Mouse (Mus musculus): ENCODE data around the gene Gm10447. TPM values are rescaled to one million over a fixed set of nuclear protein-coding genes. Genes with fewer than 3 reads are reported as not detected.

The Gm10447 gene
- polyA plus RNA-seq, 1 experiment, result 0.10 TPM

DNA sequence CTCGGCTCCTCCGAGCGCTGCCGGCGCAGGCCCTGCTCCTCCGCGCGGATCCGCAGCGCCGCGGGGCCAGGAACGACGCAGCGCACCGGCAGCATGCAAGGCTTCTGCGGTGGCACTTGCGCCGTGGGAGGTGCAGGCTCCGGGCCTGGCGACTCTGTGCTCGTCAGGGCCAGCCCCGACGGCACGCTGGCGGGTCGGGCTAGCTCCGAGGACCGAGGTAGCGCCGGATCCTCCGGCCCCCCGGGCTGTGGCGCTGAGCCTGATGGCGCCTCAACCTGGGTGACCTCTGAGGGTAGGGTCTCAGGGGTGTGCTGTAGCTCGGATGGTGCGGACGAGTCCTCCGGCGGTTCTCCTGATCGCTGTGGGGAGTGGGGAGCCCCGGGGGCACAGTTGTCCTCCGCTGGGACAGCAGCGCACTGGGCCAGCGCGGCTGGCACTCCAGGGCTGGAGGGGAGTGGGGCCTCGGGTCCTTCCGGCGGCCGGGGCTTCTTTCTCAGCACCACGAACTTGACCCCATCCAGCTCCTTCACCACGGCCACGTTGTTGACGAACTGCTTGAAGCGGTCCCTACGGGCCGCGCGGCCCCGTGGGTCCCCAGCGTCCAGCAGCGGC is 22.4 kb upstream of the Gm10447 start:
- DNase-seq (ENCODE audit: extremely low spot score in 1 of 2, low spot score in 1 of 2), result peak in 1 of 2 experiments; percentile 48

DNA sequence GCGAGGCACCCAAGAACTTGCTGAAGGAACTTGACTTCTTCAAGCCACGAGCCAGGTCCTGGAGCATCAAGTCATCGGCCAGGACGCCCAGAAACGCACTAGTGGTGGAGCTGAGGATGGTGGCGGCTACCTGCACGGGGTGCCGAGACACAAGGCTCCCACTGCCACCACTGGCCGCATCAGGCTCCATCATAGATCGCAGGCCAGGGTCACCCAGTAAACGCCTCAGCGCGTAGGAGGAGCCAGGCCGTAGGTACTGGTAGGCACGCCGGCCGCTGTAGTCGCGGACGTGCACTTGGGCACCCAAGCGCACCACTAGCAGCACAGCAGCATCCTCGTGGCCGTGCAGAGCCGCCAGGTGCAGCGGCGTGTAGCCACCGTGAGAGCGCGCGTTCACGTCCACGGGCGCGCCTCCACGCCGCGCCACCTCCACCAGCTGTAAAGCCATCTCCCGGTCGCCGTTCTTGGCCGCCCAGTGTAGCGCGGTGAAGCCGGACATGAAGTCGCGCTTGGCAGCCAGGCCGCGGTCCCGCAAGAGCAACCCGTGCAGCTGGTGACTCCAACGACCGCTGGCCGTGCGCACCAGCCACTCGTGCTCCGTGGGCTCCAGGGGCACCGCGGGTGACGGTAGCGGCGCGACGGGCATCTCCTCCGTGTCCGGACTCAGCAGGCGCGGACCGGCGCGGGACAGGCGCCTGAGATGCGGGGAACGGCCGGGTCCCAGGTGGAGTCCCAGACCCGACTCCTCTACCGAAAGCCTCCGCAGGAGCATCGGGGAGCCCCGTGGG is 21.7 kb upstream of the Gm10447 start:
- DNase-seq (ENCODE audit: extremely low spot score in 1 of 2, low spot score in 1 of 2), result no peak

DNA sequence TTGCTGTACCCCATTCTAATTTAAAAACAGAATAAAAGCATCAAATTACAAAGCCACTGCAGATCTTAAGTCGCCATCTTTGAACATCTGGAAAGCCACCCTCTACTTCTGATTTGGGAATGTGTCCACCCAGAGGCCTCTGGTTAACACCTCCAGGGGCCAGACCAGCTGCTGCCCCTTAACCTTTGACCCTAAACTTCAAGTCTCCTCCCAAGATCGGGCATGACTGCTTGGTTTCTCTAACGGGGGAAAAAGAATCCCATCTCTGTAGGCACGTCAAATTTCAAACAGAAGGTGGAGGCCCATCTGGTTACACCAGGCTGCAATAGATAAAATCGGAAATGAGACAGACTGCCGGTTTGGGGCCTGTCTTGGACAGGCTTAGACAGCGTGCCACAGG is 20.9 kb upstream of the Gm10447 start:
- no peak for DNase-seq (ENCODE audit: extremely low spot score in 1 of 2, low spot score in 1 of 2)

- DNase-seq (ENCODE audit: extremely low spot score in 1 of 2, low spot score in 1 of 2), result peak in 1 of 2 experiments; percentile 56
These were observed 18.7 kb upstream of the Gm10447 start for GRCm38 (mm10) chr11:53475620-53476019.

DNA sequence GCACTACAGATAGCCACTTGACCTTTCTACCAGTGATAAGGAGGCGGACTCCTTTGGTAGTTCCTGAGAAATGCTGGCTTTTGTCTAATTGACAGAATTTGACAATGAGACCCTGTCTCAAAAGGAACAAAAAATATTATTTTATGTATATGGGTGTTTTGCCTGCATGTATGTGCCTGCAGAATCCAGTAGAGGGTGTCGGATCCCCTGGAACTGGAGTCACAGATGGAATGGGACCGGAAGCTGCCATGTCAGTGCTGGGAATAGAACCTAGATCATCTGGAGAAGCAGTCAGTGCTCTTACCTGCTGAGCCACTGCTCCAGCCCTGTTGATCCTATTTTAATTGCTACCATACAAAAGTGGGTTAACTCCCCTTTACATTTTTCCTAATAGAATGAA is 15.8 kb upstream of the Gm10447 start:
- no peak for DNase-seq (ENCODE audit: extremely low spot score in 1 of 2, low spot score in 1 of 2)

- DNase-seq (ENCODE audit: extremely low spot score in 1 of 2, low spot score in 1 of 2), result peak; percentile 86 to 98
These were observed 13.2 kb upstream of the Gm10447 start, which contains the start of gene Gm9837 for GRCm38 (mm10) chr11:53469968-53470695. Gene Gm9837, minus strand, starts transcription at chr11:53470479.

DNA sequence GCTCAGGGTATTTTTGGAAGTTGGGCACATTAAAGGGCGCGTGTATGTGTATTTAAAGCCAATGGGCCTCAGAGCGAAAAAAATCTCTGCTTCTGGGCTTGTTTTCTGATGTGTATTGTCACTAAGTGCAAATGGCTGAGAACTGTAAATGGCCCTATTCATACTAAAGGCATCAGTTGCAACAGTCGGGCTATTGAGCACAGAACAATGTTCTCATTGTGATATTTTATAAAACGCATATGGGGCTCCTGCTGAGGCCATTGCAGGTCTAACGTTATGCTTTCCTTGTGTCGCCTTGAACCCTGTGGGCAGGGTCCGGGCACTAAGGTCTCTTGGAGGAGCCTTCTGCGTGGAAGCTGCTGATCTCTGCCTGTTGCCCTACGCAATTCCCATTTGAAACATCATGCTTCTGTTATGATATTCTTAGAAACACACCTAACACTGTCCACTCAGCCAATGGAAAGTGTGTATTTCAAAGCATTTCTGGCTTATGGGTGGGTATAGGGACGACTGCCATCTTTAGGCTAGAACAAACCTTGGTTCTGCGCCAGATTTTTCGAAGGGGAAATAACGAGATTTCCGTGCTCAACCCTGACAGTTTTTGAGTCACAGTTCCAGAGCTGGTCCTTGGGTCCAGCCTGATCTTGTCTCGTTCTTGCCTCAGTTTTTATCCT is 12.5 kb upstream of the Gm10447 start:
- DNase-seq (ENCODE audit: extremely low spot score in 1 of 2, low spot score in 1 of 2), result no peak

- peak in 1 of 2 experiments; percentile 90 for DNase-seq (ENCODE audit: extremely low spot score in 1 of 2, low spot score in 1 of 2)
These were observed 9.5 kb upstream of the Gm10447 start for GRCm38 (mm10) chr11:53466231-53466971.

- peak in 1 of 2 experiments; percentile 77 for DNase-seq (ENCODE audit: extremely low spot score in 1 of 2, low spot score in 1 of 2)
These were observed 6.9 kb upstream of the Gm10447 start for GRCm38 (mm10) chr11:53463551-53464424.

GRCm38 (mm10) chr11:53461727-53462126 is 4.8 kb upstream of the Gm10447 start:
- no peak for DNase-seq (ENCODE audit: extremely low spot score in 1 of 2, low spot score in 1 of 2)

- DNase-seq (ENCODE audit: extremely low spot score in 1 of 2, low spot score in 1 of 2), result no peak
These were observed 3.3 kb upstream of the Gm10447 start for GRCm38 (mm10) chr11:53460192-53460591.

DNA sequence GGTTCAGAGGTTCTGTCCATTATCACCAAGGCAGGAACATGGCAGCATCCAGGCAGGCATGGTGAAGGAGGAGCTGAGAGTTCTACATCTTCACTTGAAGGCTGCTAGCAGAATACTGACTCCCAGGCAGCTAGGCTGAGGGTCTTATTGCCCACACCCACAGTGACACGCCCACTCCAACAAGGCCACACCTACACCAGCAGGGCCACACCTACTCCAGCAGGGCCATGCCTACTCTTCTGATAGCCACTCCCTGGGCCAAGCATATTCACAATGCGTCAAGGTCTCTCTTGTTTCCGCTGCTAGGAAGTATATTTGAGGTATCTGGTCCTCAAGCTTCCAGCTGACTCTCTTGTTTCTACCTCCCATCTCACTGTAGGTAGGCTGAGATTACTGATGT is 2.1 kb upstream of the Gm10447 start:
- DNase-seq (ENCODE audit: extremely low spot score in 1 of 2, low spot score in 1 of 2), result no peak

- DNase-seq (ENCODE audit: extremely low spot score in 1 of 2, low spot score in 1 of 2), result no peak
These were observed 553 bp upstream of the Gm10447 start for GRCm38 (mm10) chr11:53457372-53457954.

- DNase-seq (ENCODE audit: extremely low spot score in 1 of 2, low spot score in 1 of 2), result no peak
These were observed 3.9 kb downstream of the Gm10447 start for GRCm38 (mm10) chr11:53453031-53453430.

DNA sequence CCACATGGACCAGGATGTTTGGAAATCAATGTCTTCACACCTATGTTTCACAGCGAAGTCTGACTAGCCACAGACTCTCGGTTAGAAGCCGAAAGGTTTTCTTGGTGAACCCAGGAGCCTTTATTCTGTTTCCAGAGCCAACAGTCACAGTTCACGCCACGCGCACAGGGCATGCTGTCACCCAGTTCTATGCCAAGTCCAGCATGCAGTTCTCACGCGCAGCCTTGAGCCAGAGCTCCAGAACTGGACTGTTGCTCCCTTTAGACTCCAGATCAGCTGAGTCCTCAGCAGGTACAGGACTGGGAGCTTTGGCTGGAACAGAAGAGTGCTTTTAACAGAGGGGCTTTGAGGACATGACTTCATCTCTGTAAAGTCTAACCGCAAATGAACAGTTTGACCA is 4.5 kb downstream of the Gm10447 start:
- no peak for DNase-seq (ENCODE audit: extremely low spot score in 1 of 2, low spot score in 1 of 2)

- DNase-seq (ENCODE audit: extremely low spot score in 1 of 2, low spot score in 1 of 2), result no peak
These were observed 5.5 kb downstream of the Gm10447 start for GRCm38 (mm10) chr11:53451361-53451760.

GRCm38 (mm10) chr11:53450070-53450705 is 6.7 kb downstream of the Gm10447 start:
- DNase-seq (ENCODE audit: extremely low spot score in 1 of 2, low spot score in 1 of 2), result no peak

GRCm38 (mm10) chr11:53448529-53448928 is 8.4 kb downstream of the Gm10447 start:
- no peak for DNase-seq (ENCODE audit: extremely low spot score in 1 of 2, low spot score in 1 of 2)

Measured in frontal cortex, adult 2 months (tissue).